Mouse (Mus musculus) midbrain, embryonic 11.5 days (tissue): Measurements from ENCODE around the gene Vps37c. TPM values are rescaled to one million over a fixed set of nuclear protein-coding genes. Genes with fewer than 3 reads are reported as not detected.

ENCODE experiments used
- ATAC-seq: fragments of 200-750 bp; cut with Nextera tagmentation; 2 replicates; pipeline ENCODE4 v1.8.0; 2017; ENCODE audit warnings: moderate TSS enrichment, moderate library complexity; ENCODE audit not compliant: low FRiP score
- DNase-seq: peaks from one replicate; pipeline ENCODE4 v3.0.0; 2015; ENCODE audit warnings: low spot score; ENCODE audit errors: missing footprints
- H3K27ac ChIP-seq: fragments of 300-500 bp; sonication (generic); 2 replicates; pipeline ENCODE4 v1.5.1; 2014; ENCODE audit warnings: low read depth, low read length
- H3K27me3 ChIP-seq: fragments of 300-500 bp; sonication (generic); 2 replicates; pipeline ENCODE4 v1.6.1; 2014; ENCODE audit warnings: mild to moderate bottlenecking, low read length, moderate library complexity, mixed read lengths; ENCODE audit not compliant: control insufficient read depth, insufficient read depth
- H3K36me3 ChIP-seq: fragments of 300-500 bp; sonication (generic); 2 replicates; pipeline ENCODE4 v1.6.1; 2014; ENCODE audit warnings: mild to moderate bottlenecking, low read length, moderate library complexity, mixed read lengths; ENCODE audit not compliant: control insufficient read depth, insufficient read depth
- H3K4me1 ChIP-seq: fragments of 300-500 bp; sonication (generic); 2 replicates; pipeline ENCODE4 v1.6.1; 2014; ENCODE audit warnings: low read length; ENCODE audit not compliant: control insufficient read depth, insufficient read depth
- H3K4me2 ChIP-seq: fragments of 300-500 bp; sonication (generic); 2 replicates; pipeline ENCODE4 v1.6.1; 2014; ENCODE audit warnings: mild to moderate bottlenecking, moderate library complexity
- H3K4me3 ChIP-seq: fragments of 300-500 bp; sonication (generic); 2 replicates; pipeline ENCODE4 v1.5.1; 2014; ENCODE audit warnings: low read depth, low read length
- H3K9ac ChIP-seq: fragments of 300-500 bp; sonication (generic); 2 replicates; pipeline ENCODE4 v1.6.1; 2014; ENCODE audit warnings: low read length
- H3K9me3 ChIP-seq: fragments of 300-500 bp; sonication (generic); 2 replicates; pipeline ENCODE4 v1.6.1; 2016; ENCODE audit warnings: low read length; ENCODE audit not compliant: control insufficient read depth
- WGBS: fragments of 180-500 bp; shearing (Covaris S2); extraction: QIAGEN DNeasy Blood & Tissue Kit; methylation state at CpG from one replicate; pipeline ENCODE4 v1.1.7; 2014; 5-methylcytosine and 5-hydroxymethylcytosine counted together
- polyA plus RNA-seq: library from polyadenylated mRNA; unstranded; fragments of >200 nt; fragmentation: Nextera tagmentation; extraction: Ambion mirVana; gene quantifications from 2 replicates; pipeline ENCODE4 v1.2.1, GENCODE M21; 2014

Gene Vps37c
- polyA plus RNA-seq, 1 experiment from 2014 or later: 26.0 TPM

DNA sequence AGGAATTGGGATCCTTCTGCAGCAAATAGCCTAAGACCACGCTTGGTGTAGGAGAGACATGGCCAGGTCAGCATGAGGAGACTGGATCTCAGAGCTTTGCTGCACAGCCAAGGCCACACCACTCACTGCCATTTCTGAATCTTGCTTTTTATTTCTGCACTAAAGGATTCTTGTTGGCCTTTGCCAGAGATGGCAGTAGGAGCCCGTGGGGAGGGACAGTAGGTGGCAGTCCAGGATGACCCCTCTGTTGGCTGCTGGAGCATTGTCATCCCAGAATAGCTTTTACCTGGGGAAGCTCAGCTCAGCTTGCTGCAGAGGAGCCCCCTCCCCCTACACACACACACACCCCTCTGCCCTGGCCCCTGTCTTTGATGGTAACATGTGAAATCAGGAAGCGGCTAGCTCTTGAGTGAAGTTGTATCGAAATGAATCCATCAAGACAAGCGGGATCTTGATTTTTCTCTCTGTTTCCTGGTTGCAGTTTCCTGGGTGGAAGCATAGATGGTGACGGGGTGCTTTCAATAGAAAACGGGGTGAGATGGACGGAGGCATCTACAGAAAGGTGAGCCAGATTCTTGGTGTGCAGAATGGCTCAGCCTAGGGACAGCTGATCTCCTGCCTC, 73.4 kb downstream of the Vps37c start:
- no peak overlapping the region for H3K4me2 ChIP-seq
- no peaks in the 10 kb centered on the region for H3K27me3 ChIP-seq
- no peak for ATAC-seq
- H3K9me3 ChIP-seq: no peaks in the 10 kb centered on the region
- no peak overlapping the region for H3K4me3 ChIP-seq
- WGBS: 88% methylated on average over 8 of the region's 8 CpGs
- no peak for DNase-seq
- H3K9ac ChIP-seq: no peak overlapping the region
- no peaks in the 10 kb centered on the region for H3K36me3 ChIP-seq
- H3K4me1 ChIP-seq: no peaks in the 10 kb centered on the region
- H3K27ac ChIP-seq: no peak overlapping the region

DNA sequence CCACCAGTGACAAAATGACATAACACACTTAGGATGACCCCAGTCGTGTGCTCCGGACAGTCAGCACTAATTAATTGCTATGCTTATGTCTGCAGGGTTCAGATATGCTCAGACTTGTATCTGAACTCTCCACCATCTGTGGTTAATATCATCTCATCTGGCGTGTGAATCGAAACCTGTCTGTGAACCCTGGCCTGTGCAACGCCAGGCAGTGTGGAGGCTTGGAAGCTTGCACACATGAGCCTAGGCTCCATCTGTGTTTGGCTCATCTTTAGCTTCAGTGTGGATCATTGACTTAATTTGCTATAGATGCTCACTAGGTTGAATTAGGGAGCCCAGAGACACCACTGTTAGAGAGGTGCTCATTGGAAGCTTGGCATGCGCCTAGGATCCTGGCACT, 73.9 kb downstream of the Vps37c start:
- H3K9me3 ChIP-seq: no peaks in the 10 kb centered on the region
- DNase-seq (peak; percentile 31), ATAC-seq (no peak)
- WGBS: 89% methylated on average over 6 of the region's 6 CpGs
- no peaks in the 10 kb centered on the region for H3K36me3 ChIP-seq
- H3K4me2 ChIP-seq: no peak overlapping the region
- H3K4me1 ChIP-seq: no peaks in the 10 kb centered on the region
- H3K27me3 ChIP-seq: no peaks in the 10 kb centered on the region
- H3K4me3 ChIP-seq: no peak overlapping the region
- no peak overlapping the region for H3K9ac ChIP-seq
- no peak overlapping the region for H3K27ac ChIP-seq

DNA sequence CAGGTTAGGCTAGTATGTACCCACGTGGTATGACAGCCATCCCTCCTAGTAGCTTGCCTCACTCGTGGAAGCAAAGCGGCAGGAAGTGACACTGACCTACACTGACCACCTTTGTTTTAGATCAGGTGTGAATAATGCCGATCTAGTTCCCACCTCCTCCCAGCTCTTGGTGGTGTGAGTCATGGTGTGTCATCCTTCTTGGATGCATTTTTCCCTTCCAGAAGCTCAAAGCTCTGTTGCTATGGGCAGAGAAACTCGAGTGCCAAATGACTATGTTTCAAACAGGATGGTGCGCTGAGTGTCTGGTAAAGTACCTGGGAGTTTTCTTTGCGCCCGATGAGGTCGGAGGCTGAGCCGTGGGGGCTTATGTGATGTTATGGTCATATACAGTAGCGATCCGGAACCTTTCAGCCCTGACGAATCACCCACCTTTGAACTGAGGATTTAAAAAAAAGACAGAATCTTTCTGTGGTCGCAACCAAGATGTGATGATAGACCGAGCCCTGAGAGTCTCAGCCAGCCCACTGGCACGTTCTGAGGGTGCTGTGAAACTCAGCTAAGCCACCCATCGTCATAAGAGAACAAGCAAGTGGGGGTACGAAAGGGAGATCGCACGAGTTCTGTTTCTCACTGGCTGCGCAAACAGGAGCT, 75.0 kb downstream of the Vps37c start:
- ATAC-seq (no peak), DNase-seq (peak; percentile 72)
- no peak overlapping the region for H3K4me2 ChIP-seq
- H3K27ac ChIP-seq: no peak overlapping the region
- 85% methylated on average over 21 of the region's 21 CpGs for WGBS
- no peaks in the 10 kb centered on the region for H3K4me1 ChIP-seq
- no peak overlapping the region for H3K4me3 ChIP-seq
- no peaks in the 10 kb centered on the region for H3K36me3 ChIP-seq
- no peak overlapping the region for H3K9ac ChIP-seq
- no peaks in the 10 kb centered on the region for H3K27me3 ChIP-seq
- H3K9me3 ChIP-seq: no peaks in the 10 kb centered on the region

Other genes with a start within 250 kb of the Vps37c start
- 0.55 and 0.59 TPM in 2 replicates for gene Lrrc10b, start 231.3 kb upstream of the Vps37c start, polyA plus RNA-seq
- gene Ppp1r32, start 205.8 kb upstream of the Vps37c start, polyA plus RNA-seq: 0.21 and 0.48 TPM in 2 replicates
- gene Cpsf7, start 163.5 kb upstream of the Vps37c start, polyA plus RNA-seq: 66.4 and 70.4 TPM in 2 replicates
- 59.3 and 63.3 TPM in 2 replicates for gene Sdhaf2, start 162.6 kb upstream of the Vps37c start, polyA plus RNA-seq
- gene Tmem216, start 132.5 kb upstream of the Vps37c start, polyA plus RNA-seq: 58.3 and 63.9 TPM in 2 replicates
- 16.1 and 16.8 TPM in 2 replicates for gene Cyb561a3, start 111.6 kb upstream of the Vps37c start, polyA plus RNA-seq
- gene Tmem138, start 111.4 kb upstream of the Vps37c start, polyA plus RNA-seq: 60.6 and 67.3 TPM in 2 replicates
- 393 and 396 TPM in 2 replicates for gene Ddb1, start 83.4 kb upstream of the Vps37c start, polyA plus RNA-seq
- 22.9 and 23.9 TPM in 2 replicates for gene Tkfc, start 83.1 kb upstream of the Vps37c start, polyA plus RNA-seq
- 0.18 and 0.36 TPM in 2 replicates for gene Vwce, start 54.5 kb upstream of the Vps37c start, polyA plus RNA-seq
- not detected in 2 replicates for gene Pga5, start 10.7 kb upstream of the Vps37c start, polyA plus RNA-seq
- 0.08 and 0.22 TPM in 2 replicates for gene Cd5, start 50.3 kb downstream of the Vps37c start, polyA plus RNA-seq
- gene Cd6, start 141.3 kb downstream of the Vps37c start, polyA plus RNA-seq: not detected in 2 replicates
- 0.18 and 0.25 TPM in 2 replicates for gene Slc15a3, start 151.0 kb downstream of the Vps37c start, polyA plus RNA-seq
- gene Tmem132a, start 181.2 kb downstream of the Vps37c start, polyA plus RNA-seq: 51.3 and 58.3 TPM in 2 replicates
- 38.7 and 41.2 TPM in 2 replicates for gene Tmem109, start 193.3 kb downstream of the Vps37c start, polyA plus RNA-seq
- 52.7 and 58.4 TPM in 2 replicates for gene Prpf19, start 206.5 kb downstream of the Vps37c start, polyA plus RNA-seq
- 0.22 TPM in 1 of 2 replicates, not detected in the other for gene Zp1, start 231.9 kb downstream of the Vps37c start, polyA plus RNA-seq
- gene Ptgdr2, start 248.4 kb downstream of the Vps37c start, polyA plus RNA-seq: 0.05 and 0.12 TPM in 2 replicates